Mouse (Mus musculus) forebrain, postnatal 0 days (tissue): Measurements from ENCODE around the gene Gm12794. TPM values are rescaled to one million over a fixed set of nuclear protein-coding genes. Genes with fewer than 3 reads are reported as not detected.
"Not testable (repeated sequence)": the region's sequence is repeated elsewhere in the genome, so short reads cannot be mapped to it uniquely, and the experiment has no call there.

ENCODE experiments used
- ATAC-seq: fragments of 200-750 bp; cut with Nextera tagmentation; 2 replicates; pipeline ENCODE4 v1.8.0; 2017; ENCODE audit warnings: mild to moderate bottlenecking, moderate library complexity
- DNase-seq: peaks from one replicate; pipeline ENCODE4 v3.0.0-alpha.2; 2015
- H3K27ac ChIP-seq: fragments of 300-500 bp; sonication (generic); 2 replicates; pipeline ENCODE4 v1.5.1; 2014; ENCODE audit warnings: low read depth, mild to moderate bottlenecking, antibody characterized with exemption, low read length, moderate library complexity, mixed read lengths
- H3K27me3 ChIP-seq: fragments of 300-500 bp; sonication (generic); 2 replicates; pipeline ENCODE4 v1.6.1; 2014; ENCODE audit warnings: mild to moderate bottlenecking, low read length, mixed read lengths; ENCODE audit not compliant: insufficient read depth
- H3K36me3 ChIP-seq: fragments of 300-500 bp; sonication (generic); 2 replicates; pipeline ENCODE4 v1.6.1; 2014; ENCODE audit warnings: mild to moderate bottlenecking, moderate library complexity; ENCODE audit not compliant: insufficient read depth
- H3K4me1 ChIP-seq: fragments of 300-500 bp; sonication (generic); 2 replicates; pipeline ENCODE4 v1.6.1; 2014; ENCODE audit warnings: antibody characterized with exemption; ENCODE audit not compliant: insufficient read depth
- H3K4me2 ChIP-seq: fragments of 300-500 bp; sonication (generic); 2 replicates; pipeline ENCODE4 v1.6.1; 2014; ENCODE audit warnings: low read depth, mild to moderate bottlenecking, moderate library complexity
- H3K4me3 ChIP-seq: fragments of 300-500 bp; sonication (generic); 2 replicates; pipeline ENCODE4 v1.5.1; 2014; ENCODE audit warnings: low read depth, low read length, mixed read lengths
- H3K9ac ChIP-seq: fragments of 300-500 bp; sonication (generic); 2 replicates; pipeline ENCODE4 v1.6.1; 2014; ENCODE audit warnings: mild to moderate bottlenecking
- H3K9me3 ChIP-seq: fragments of 300-500 bp; sonication (generic); 2 replicates; pipeline ENCODE4 v1.6.1; 2016; ENCODE audit warnings: low read length
- CTCF ChIP-seq: sonication (generic); IDR thresholded peaks from 2 replicates; pipeline ENCODE4 v1.5.1; 2016; ENCODE audit warnings: antibody characterized with exemption, control low read depth, low read depth
- WGBS: fragments of 180-500 bp; shearing (Covaris S2); extraction: QIAGEN DNeasy Blood & Tissue Kit; methylation state at CpG from one replicate; pipeline ENCODE4 v1.1.7; 2014; 5-methylcytosine and 5-hydroxymethylcytosine counted together
- polyA plus RNA-seq: library from polyadenylated mRNA; unstranded; fragments of >200 nt; fragmentation: Nextera tagmentation; extraction: Ambion mirVana; gene quantifications from 2 replicates; pipeline ENCODE4 v1.2.1, GENCODE M21; 2015
- total RNA-seq: library from RNA; depleted of rRNA; stranded (reverse); fragments of >200 nt; gene quantifications from 2 replicates; pipeline ENCODE4 v1.2.3, GENCODE M21; 2014; rRNA removed

Gene Gm12794
- total RNA-seq (not detected in 2 replicates), polyA plus RNA-seq (not detected in 2 replicates)

DNA sequence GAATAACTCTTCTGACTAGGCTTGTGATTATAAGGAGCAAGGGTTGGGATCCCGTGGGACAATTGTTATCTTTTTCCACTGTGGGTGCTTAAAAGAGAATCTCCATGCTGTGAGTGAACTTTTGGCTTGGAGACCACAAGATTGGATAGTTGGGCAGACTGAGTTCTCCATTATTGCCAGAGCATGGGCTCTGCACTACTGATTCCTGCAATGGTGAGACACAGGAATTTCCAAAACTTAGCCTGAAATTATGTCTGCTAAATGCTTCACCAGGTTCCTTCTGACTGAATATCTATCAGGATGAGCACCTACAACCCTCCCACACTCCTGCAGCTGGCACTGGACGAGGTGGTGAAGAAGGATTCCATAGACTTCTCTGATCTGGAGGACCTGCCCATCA is at the start of gene Gm12794:
Gene Gm12794, plus strand, starts transcription at position 301 of the 400 bp plus-strand sequence.
- not testable (repeated sequence) for H3K9ac ChIP-seq, ATAC-seq, H3K4me3 ChIP-seq, H3K36me3 ChIP-seq, H3K4me2 ChIP-seq, H3K27ac ChIP-seq, H3K9me3 ChIP-seq, DNase-seq, H3K27me3 ChIP-seq, H3K4me1 ChIP-seq
- WGBS, result 77% methylated on average over 2 of the region's 2 CpGs

DNA sequence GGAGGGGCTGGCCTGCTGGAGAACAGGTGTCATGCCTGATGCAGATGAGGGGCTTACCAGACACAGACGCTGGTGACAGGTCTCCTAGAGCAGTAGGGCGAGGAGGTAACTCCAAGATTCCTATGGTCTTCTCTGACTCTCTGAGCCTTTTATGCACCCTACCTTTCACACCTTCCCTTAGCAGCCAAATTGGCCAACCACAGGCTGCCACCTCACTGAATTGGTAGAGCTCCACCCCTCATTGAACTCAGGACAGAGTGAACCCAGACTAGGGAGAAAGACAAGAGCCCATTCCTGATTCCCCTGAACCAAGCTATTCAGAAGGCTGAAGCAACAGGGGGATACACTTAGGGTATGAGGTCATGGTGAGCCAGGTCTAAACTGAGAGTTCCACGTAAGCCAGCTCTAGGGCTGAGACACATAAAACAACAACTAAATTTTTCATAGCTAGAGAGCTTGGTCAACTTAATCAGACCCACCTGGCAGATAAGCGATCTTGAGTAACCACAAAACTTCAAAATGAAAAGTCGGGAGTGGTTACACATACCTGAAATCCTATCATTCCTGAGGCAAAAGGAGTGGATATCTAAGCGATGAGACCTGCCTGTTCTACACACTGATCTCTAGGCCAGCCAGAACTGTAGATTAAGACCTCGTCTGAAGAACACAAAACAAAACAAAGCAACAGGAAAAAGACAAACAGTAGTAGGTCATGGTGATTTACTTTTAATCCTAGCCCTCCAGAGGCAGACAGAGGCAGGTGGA is 46.4 kb upstream of the Gm12794 start, which contains the start of gene C130073F10Rik:
Gene C130073F10Rik, minus strand, starts transcription at position 134 of the 765 bp plus-strand sequence.
- no peak within 1 kb of the TSS for H3K4me3 ChIP-seq
- no peak within 1 kb of the TSS for H3K27ac ChIP-seq
- TF ChIP-seq CTCF, result no peak
- 90% methylated on average over 7 of the region's 7 CpGs for WGBS
- H3K4me2 ChIP-seq, result no peak within 1 kb of the TSS
- no peaks in the 10 kb centered on the region for H3K4me1 ChIP-seq
- DNase-seq, result no peak
- H3K9ac ChIP-seq, result no peak within 1 kb of the TSS
- H3K9me3 ChIP-seq, result no peaks in the 10 kb centered on the region
- H3K36me3 ChIP-seq, result no peaks in the 10 kb centered on the region
- ATAC-seq, result no peak
- no peaks in the 10 kb centered on the region for H3K27me3 ChIP-seq

DNA sequence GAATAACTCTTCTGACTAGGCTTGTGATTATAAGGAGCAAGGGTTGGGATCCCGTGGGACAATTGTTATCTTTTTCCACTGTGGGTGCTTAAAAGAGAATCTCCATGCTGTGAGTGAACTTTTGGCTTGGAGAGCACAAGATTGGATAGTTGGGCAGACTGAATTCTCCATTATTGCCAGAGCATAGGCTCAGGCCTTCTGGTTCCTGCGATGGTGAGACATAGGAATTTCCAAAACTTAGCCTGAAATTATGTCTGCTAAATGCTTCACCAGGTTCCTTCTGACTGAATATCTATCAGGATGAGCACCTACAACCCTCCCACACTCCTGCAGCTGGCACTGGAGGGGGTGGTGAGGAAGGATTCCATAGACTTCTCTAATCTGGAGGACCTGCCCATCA is 31.4 kb upstream of the Gm12794 start, which contains the start of gene Gm12800:
Gene Gm12800, plus strand, starts transcription at position 301 of the 400 bp plus-strand sequence.
- not testable (repeated sequence) for H3K4me1 ChIP-seq, H3K4me2 ChIP-seq, H3K9ac ChIP-seq, H3K36me3 ChIP-seq, ATAC-seq, H3K4me3 ChIP-seq, DNase-seq, H3K27me3 ChIP-seq, H3K27ac ChIP-seq, H3K9me3 ChIP-seq
- WGBS, result 92% methylated on average over 2 of the region's 2 CpGs

DNA sequence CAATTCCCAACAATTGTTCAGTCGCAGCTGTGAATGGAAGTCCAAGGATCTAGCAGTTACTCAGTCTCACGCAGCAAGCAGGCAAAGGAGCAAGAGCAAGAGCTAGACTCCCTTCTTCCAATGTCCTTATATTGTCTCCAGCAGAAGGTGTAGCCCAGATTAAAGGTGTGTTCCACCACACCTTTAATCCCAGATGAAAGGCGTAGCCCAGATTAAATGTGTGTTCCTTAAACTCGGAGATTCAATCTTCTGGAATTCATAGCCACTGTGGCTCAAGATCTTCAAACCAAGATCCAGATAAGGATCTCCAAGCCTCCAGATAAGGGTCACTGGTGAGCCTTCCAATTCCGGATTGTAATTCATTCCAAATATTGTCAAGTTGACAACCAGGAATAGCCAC is 40.7 kb downstream of the Gm12794 start, which contains the start of gene Gm12790:
Gene Gm12790, minus strand, starts transcription at position 101 of the 400 bp plus-strand sequence.
- not testable (repeated sequence) for H3K9ac ChIP-seq, H3K9me3 ChIP-seq, H3K27ac ChIP-seq, H3K4me1 ChIP-seq, H3K27me3 ChIP-seq, H3K36me3 ChIP-seq, H3K4me3 ChIP-seq, H3K4me2 ChIP-seq, DNase-seq, ATAC-seq
- 78% methylated on average over 1 of the region's 5 CpGs for WGBS

DNA sequence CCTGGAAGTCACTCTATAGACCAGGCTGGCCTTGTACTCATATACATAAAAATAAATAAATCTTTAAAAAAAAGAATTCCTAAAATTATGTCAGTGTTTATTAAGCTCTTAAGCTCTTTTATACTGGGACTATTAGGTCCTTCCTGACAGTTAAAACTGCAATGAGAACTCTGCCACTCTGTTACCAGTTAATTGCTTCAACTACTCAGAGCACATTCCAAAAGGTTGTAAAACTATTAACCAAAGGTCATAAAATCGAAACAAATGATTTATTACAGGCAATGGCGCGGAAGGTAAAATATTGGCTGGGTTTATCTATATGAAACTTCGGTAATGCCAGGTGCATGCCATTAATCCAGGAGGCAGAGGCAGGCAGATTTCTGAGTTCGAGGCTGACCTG is 45.5 kb downstream of the Gm12794 start:
- no peaks in the 10 kb centered on the region for H3K36me3 ChIP-seq
- ATAC-seq (no peak), DNase-seq (no peak)
- no peaks in the 10 kb centered on the region for H3K4me1 ChIP-seq
- no peak overlapping the region for H3K4me2 ChIP-seq
- TF ChIP-seq CTCF, result no peak
- WGBS, result 93% methylated on average over 5 of the region's 5 CpGs
- H3K4me3 ChIP-seq, result no peak overlapping the region
- H3K27me3 ChIP-seq, result no peaks in the 10 kb centered on the region
- no peak overlapping the region for H3K27ac ChIP-seq
- no peak overlapping the region for H3K9ac ChIP-seq
- H3K9me3 ChIP-seq, result no peaks in the 10 kb centered on the region

DNA sequence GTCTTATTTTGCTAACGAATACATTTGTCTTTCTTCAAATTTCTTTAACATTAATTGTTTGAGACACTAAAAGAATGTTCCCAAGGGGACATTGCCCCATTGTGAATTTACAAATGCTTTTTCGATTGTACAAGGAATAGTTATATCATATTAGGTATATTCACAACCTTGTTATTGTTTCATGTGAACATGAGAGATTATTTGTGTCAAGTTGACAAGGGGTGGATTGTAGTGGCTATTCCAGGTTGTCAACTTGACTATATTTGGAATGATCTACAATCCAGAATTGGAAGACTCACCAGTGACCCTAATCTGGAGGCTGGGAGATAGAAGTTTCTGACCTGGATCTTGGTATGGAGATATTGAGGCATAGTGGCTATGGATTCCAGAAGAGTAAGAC is 46.1 kb downstream of the Gm12794 start, which contains the start of gene Gm12789:
Gene Gm12789, plus strand, starts transcription at position 301 of the 400 bp plus-strand sequence.
- DNase-seq, H3K27ac ChIP-seq, H3K9ac ChIP-seq, ATAC-seq, H3K4me3 ChIP-seq, H3K27me3 ChIP-seq, H3K9me3 ChIP-seq, H3K4me2 ChIP-seq, H3K4me1 ChIP-seq, H3K36me3 ChIP-seq: not testable (repeated sequence)
- WGBS, result 94% methylated on average over 2 of the region's 2 CpGs

Other genes with a start within 250 kb of the Gm12794 start
- gene Lepr, start 223.0 kb upstream of the Gm12794 start, total RNA-seq, result 5.2 and 6.9 TPM in 2 replicates
- gene Lepr, start 223.0 kb upstream of the Gm12794 start, polyA plus RNA-seq, result 2.8 and 3.8 TPM in 2 replicates
- gene B020004J07Rik, start 96.4 kb upstream of the Gm12794 start, total RNA-seq, result not detected in 2 replicates
- not detected in 2 replicates for gene B020004J07Rik, start 96.4 kb upstream of the Gm12794 start, polyA plus RNA-seq
- gene C130073F10Rik, start 46.6 kb upstream of the Gm12794 start, total RNA-seq, result not detected in 2 replicates
- gene C130073F10Rik, start 46.6 kb upstream of the Gm12794 start, polyA plus RNA-seq, result not detected in 2 replicates
- not detected in 2 replicates for gene Gm12800, start 31.3 kb upstream of the Gm12794 start, total RNA-seq
- gene Gm12800, start 31.3 kb upstream of the Gm12794 start, polyA plus RNA-seq, result not detected in 2 replicates
- gene Gm12790, start 40.6 kb downstream of the Gm12794 start, total RNA-seq, result not detected in 2 replicates
- gene Gm12790, start 40.6 kb downstream of the Gm12794 start, polyA plus RNA-seq, result not detected in 2 replicates
- gene Gm12789, start 46.2 kb downstream of the Gm12794 start, total RNA-seq, result not detected in 2 replicates
- not detected in 2 replicates for gene Gm12789, start 46.2 kb downstream of the Gm12794 start, polyA plus RNA-seq
- 62.9 and 76.2 TPM in 2 replicates for gene Pde4b, start 147.1 kb downstream of the Gm12794 start, total RNA-seq
- 37.7 and 49.7 TPM in 2 replicates for gene Pde4b, start 147.1 kb downstream of the Gm12794 start, polyA plus RNA-seq